Mouse (Mus musculus): ENCODE data around the gene 4930432M17Rik. TPM values are rescaled to one million over a fixed set of nuclear protein-coding genes. Genes with fewer than 3 reads are reported as not detected.

4930432M17Rik gene
- total RNA-seq, 2 experiments from 2014 or later = not detected

Other genes with a start within 250 kb of the 4930432M17Rik start
- 10 to 100 TPM; 59.8 to 68.9 TPM for gene Cnn3, start 244.3 kb upstream of the 4930432M17Rik start, total RNA-seq (2021)
- not detected for gene Slc44a3, start 138.4 kb upstream of the 4930432M17Rik start, total RNA-seq (2021)
- gene F3, start 52.8 kb downstream of the 4930432M17Rik start, total RNA-seq (2021) = 10 to 100 TPM; 45.7 to 48.8 TPM
- gene Abcd3, start 144.5 kb downstream of the 4930432M17Rik start, total RNA-seq (2021) = 10 to 100 TPM; 47.4 to 48.7 TPM

Data from left cerebral cortex, adult 18-20 months (tissue).